Mouse (Mus musculus) MEL (cell line): ENCODE results near the gene Pcnx4. TPM values are rescaled to one million over a fixed set of nuclear protein-coding genes. Genes with fewer than 3 reads are reported as not detected.

Experiments used
- DNase-seq: peaks from one replicate; pipeline ENCODE4 v3.0.0; 2011; ENCODE audit warnings: low read depth, low spot score
- H3K27ac ChIP-seq: 2 replicates; pipeline ENCODE4 v1.5.1; 2012; ENCODE audit warnings: low read depth, mild to moderate bottlenecking, control low read depth, low read length, moderate library complexity; ENCODE audit not compliant: control insufficient read depth
- H3K27me3 ChIP-seq, 2 experiments: fragments of 150-350 bp in 1 of 2; sonication (generic) in 1 of 2; 2 replicates each; pipeline ENCODE4 v1.6.1; 2012; ENCODE audit warnings: low read length in 2 of 2, mild to moderate bottlenecking in 2 of 2, improper control_type of control experiment in 1 of 2, moderate library complexity in 1 of 2; ENCODE audit not compliant: insufficient read depth in 2 of 2, control insufficient read depth in 1 of 2
- H3K36me3 ChIP-seq, 2 experiments: 2 replicates each; pipeline ENCODE4 v1.6.1; 2012 to 2014; ENCODE audit warnings: low read length in 2 of 2, improper control_type of control experiment in 1 of 2, inconsistent platforms in 1 of 2, mild to moderate bottlenecking in 1 of 2; ENCODE audit not compliant: insufficient read depth in 2 of 2, control insufficient read depth in 1 of 2
- H3K4me1 ChIP-seq, 2 experiments: fragments of 150-350 bp in 1 of 2; sonication (generic) in 1 of 2; 2 replicates each; pipeline ENCODE4 v1.6.1; 2012; ENCODE audit warnings: low read length in 2 of 2, improper control_type of control experiment in 1 of 2, mild to moderate bottlenecking in 1 of 2; ENCODE audit not compliant: insufficient read depth in 2 of 2, control insufficient read depth in 1 of 2
- H3K4me3 ChIP-seq, 2 experiments: fragments of 150-350 bp in 1 of 2; sonication (generic) in 1 of 2; 2 replicates each; pipeline ENCODE4 v1.5.1; 2012; ENCODE audit warnings: low read depth in 2 of 2, low read length in 2 of 2, mild to moderate bottlenecking in 2 of 2, moderate library complexity in 2 of 2, control low read depth in 1 of 2, improper control_type of control experiment in 1 of 2; ENCODE audit not compliant: control insufficient read depth in 1 of 2, insufficient read depth in 1 of 2
- H3K79me2 ChIP-seq: 2 replicates; pipeline ENCODE4 v1.6.1; 2012; ENCODE audit warnings: mild to moderate bottlenecking, low read length, moderate library complexity; ENCODE audit not compliant: control insufficient read depth, poor library complexity, insufficient read depth
- H3K9ac ChIP-seq: 2 replicates; pipeline ENCODE4 v1.6.1; 2012; ENCODE audit warnings: low read depth, mild to moderate bottlenecking, control low read depth, low read length, moderate library complexity; ENCODE audit not compliant: control insufficient read depth, poor library complexity, severe bottlenecking
- H3K9me3 ChIP-seq: fragments of 150-350 bp; sonication (generic); replicated peaks from 2 replicates; pipeline ENCODE4 v1.6.1; 2012; ENCODE audit warnings: mild to moderate bottlenecking, low read length, improper control_type of control experiment, moderate library complexity; ENCODE audit not compliant: insufficient read depth
- BHLHE40 ChIP-seq: IDR thresholded peaks from 2 replicates; pipeline ENCODE4 v1.6.1; 2012; ENCODE audit warnings: low read depth, mild to moderate bottlenecking, inconsistent platforms, low read length, improper control_type of control experiment, borderline replicate concordance
- CHD1 ChIP-seq: IDR thresholded peaks from 2 replicates; pipeline ENCODE4 v1.6.1; 2012; ENCODE audit warnings: low read depth, mild to moderate bottlenecking, inconsistent platforms, low read length, improper control_type of control experiment
- E2F4 ChIP-seq: IDR thresholded peaks from 2 replicates; pipeline ENCODE4 v1.6.1; 2011; ENCODE audit warnings: low read depth, low read length, improper control_type of control experiment, borderline replicate concordance
- HCFC1 ChIP-seq: IDR thresholded peaks from 2 replicates; pipeline ENCODE4 v1.6.1; 2012; ENCODE audit warnings: low read depth, mild to moderate bottlenecking, inconsistent platforms, low read length, improper control_type of control experiment, moderate library complexity
- KAT2A ChIP-seq: conservative IDR thresholded peaks from 2 replicates; pipeline ENCODE4 v1.6.1; 2012; ENCODE audit warnings: low read depth, low read length, improper control_type of control experiment, inconsistent platforms
- MEF2A ChIP-seq: IDR thresholded peaks from 2 replicates; pipeline ENCODE4 v1.6.1; 2014; ENCODE audit warnings: low read depth, mild to moderate bottlenecking, inconsistent platforms, low read length, improper control_type of control experiment; ENCODE audit not compliant: poor library complexity, insufficient replicate concordance, severe bottlenecking; ENCODE audit errors: extremely low read depth
- MYC ChIP-seq: IDR thresholded peaks from 2 replicates; pipeline ENCODE4 v1.6.1; 2011; ENCODE audit warnings: low read depth, mild to moderate bottlenecking, low read length, improper control_type of control experiment, moderate library complexity
- POLR2AphosphoS2 ChIP-seq: IDR thresholded peaks from 2 replicates; pipeline ENCODE4 v1.6.1; 2011; ENCODE audit warnings: low read length, improper control_type of control experiment
- TBP ChIP-seq: IDR thresholded peaks from 2 replicates; pipeline ENCODE4 v1.8.0; 2011; ENCODE audit warnings: low read depth, low read length, improper control_type of control experiment
- USF1 ChIP-seq: IDR thresholded peaks from 2 replicates; pipeline ENCODE4 v1.6.1; 2014; ENCODE audit warnings: low read depth, mild to moderate bottlenecking, inconsistent platforms, low read length, improper control_type of control experiment, moderate library complexity
- ZC3H11A ChIP-seq: IDR thresholded peaks from 2 replicates; pipeline ENCODE4 v1.6.1; 2012; ENCODE audit warnings: low read depth, mild to moderate bottlenecking, inconsistent platforms, low read length, improper control_type of control experiment
- polyA plus RNA-seq, 2 experiments: library from polyadenylated mRNA; stranded (reverse) in 1 of 2; unstranded in 1 of 2; fragments of >175 nt in 1 of 2; fragments of >200 nt in 1 of 2; gene quantifications; 2 replicates each; pipeline versions ENCODE4 v1.2.1 to v1.2.4; 2012; ENCODE audit warnings: low replicate concordance in 2 of 2, low read depth in 1 of 2; ENCODE audit not compliant: insufficient read length in 2 of 2, insufficient read depth in 1 of 2, missing spikeins in 1 of 2
- total RNA-seq: library from RNA; depleted of rRNA; stranded (reverse); fragments of 300-350 nt; gene quantifications from 2 replicates; pipeline ENCODE4 v1.2.3, GENCODE M21; 2012; rRNA removed

Gene Pcnx4
- total and polyA plus RNA-seq, 3 experiments = 3.2 to 5.2 TPM; not detected in 1

DNA sequence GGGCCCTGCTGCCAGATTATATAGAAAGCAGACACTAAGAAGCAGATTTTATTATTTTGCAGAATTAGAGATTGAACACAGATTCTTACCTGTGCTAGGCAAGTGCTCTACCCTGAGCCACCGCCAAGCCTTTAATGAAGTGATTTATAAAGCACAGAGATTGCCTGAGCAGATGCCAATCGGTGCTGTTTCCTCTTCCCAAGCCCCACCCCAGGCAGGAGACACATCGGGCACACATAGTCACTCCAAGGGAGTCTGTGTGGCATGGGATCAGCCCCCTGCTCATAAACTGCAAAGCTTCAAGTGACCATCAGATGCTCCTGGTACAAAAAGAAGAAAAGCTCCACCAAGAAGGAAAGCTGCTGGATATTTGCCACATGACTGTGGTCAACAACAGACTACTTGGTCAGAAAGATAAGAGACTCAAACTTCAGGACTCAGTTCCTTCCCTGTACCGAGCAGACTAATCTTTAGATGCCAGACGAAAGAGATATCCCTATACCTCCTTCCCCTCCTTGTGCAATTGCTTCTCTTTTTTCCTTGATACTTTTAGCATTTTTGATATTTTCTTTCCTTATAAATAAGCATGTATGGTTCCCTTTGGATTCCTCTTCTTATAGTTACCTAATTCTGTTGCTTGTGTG is 86.8 kb downstream of the Pcnx4 start (continued):
- TF ChIP-seq MYC (peak; percentile 59; the same call in 1 of the 2 replicates), E2F4 (no peak), POLR2AphosphoS2 (no peak), HCFC1 (0 out of 2 replicates have a peak, but pooled peaks have one; percentile 30)

DNA sequence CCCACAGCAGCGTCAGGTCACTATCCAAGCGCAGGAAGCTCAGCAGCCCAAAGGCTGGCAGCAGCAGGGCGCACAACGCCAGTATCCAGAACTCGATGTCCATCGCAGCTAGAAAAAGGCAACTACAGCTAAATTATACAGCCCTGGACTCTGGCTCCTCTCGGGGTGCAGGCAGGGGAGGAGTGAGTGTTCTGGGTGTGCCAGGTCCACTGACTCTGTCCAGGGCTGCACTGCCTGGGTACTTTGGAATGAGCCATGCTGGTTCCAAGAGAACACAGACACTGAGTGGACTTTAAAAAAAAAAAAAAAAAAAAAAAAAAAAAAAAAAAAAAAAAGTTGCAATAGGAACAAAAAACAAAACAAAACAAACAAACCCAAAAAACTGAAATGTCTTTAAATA is 92.6 kb downstream of the Pcnx4 start:
- TF ChIP-seq KAT2A (no peak), ZC3H11A (no peak), BHLHE40 (no peak), USF1 (no peak), CHD1 (no peak), HCFC1 (no peak), TBP (no peak), MEF2A (no peak)
- TF ChIP-seq, all 39 proteins: peak for 0
- no peak for DNase-seq
- H3K79me2 ChIP-seq = no peaks in the 10 kb centered on the region
- H3K36me3 ChIP-seq = peaks cover 0 to 2% of the 10 kb centered on the region in 2 experiments; a peak in 2 of 4 replicates
- H3K27ac ChIP-seq = no peak overlapping the region
- no peak overlapping the region for H3K9ac ChIP-seq
- peaks cover 0 to 2% of the 10 kb centered on the region in 2 experiments; a peak in 2 of 4 replicates for H3K4me1 ChIP-seq
- H3K4me3 ChIP-seq = no peak overlapping the region
- no peaks in the 10 kb centered on the region for H3K9me3 ChIP-seq
- H3K27me3 ChIP-seq = no peaks in the 10 kb centered on the region; a peak in 1 of 4 replicates

Other genes starting within 250 kb of the Pcnx4 start
- not detected in 2 replicates for gene Rtn1, start 127.3 kb upstream of the Pcnx4 start, total RNA-seq
- not detected for gene Rtn1, start 127.3 kb upstream of the Pcnx4 start, polyA plus RNA-seq
- not detected in 2 replicates for gene Lrrc9, start 94.5 kb upstream of the Pcnx4 start, total RNA-seq
- not detected for gene Lrrc9, start 94.5 kb upstream of the Pcnx4 start, polyA plus RNA-seq
- gene Gm4756, start 113.3 kb downstream of the Pcnx4 start, total RNA-seq = not detected in 2 replicates
- not detected for gene Gm4756, start 113.3 kb downstream of the Pcnx4 start, polyA plus RNA-seq
- gene Dhrs7, start 128.5 kb downstream of the Pcnx4 start, total RNA-seq = 11.6 and 13.8 TPM in 2 replicates
- 10 to 100 TPM in 1 of 2 experiments, not detected in 1; 14.9 TPM for gene Dhrs7, start 128.5 kb downstream of the Pcnx4 start, polyA plus RNA-seq
- 119 and 127 TPM in 2 replicates for gene Ppm1a, start 221.1 kb downstream of the Pcnx4 start, total RNA-seq
- gene Ppm1a, start 221.1 kb downstream of the Pcnx4 start, polyA plus RNA-seq = 100 to 1,000 TPM in 1 of 2 experiments, not detected in 1; 111 TPM